Mouse (Mus musculus) layer of hippocampus, postnatal 10 days (tissue): ENCODE data around the gene Shld1. TPM values are rescaled to one million over a fixed set of nuclear protein-coding genes. Genes with fewer than 3 reads are reported as not detected.

Experiments
- DNase-seq, 2 experiments: peaks; one replicate each; pipeline ENCODE4 v3.0.0; 2021; ENCODE audit warnings: low spot score in 2 of 2
- total RNA-seq, 2 experiments: library from RNA; stranded (reverse); gene quantifications; 2 replicates each; pipeline ENCODE4 v1.2.3; 2021

Gene Shld1
- total RNA-seq, 2 experiments from 2014 or later = 7.7 to 9.1 TPM

- DNase-seq = no peak
Measured at GRCm38 (mm10) chr2:132793441-132794203, 106.9 kb downstream of the Shld1 start.

GRCm38 (mm10) chr2:132794204-132794586 lies 107.5 kb downstream of the Shld1 start:
- no peak for DNase-seq

Other genes with a start within 250 kb of the Shld1 start
- 100 to 1,000 TPM in 1 of 2 experiments, 10 to 100 TPM in 1; 99.4 to 112 TPM for gene Gpcpd1, start 99.2 kb upstream of the Shld1 start, total RNA-seq
- 100 to 1,000 TPM; 206 to 208 TPM for gene Chgb, start 94.3 kb downstream of the Shld1 start, total RNA-seq
- gene Trmt6, start 129.1 kb downstream of the Shld1 start, total RNA-seq = 10 to 100 TPM; 27.5 to 29.9 TPM
- 1 to 10 TPM; 4.2 to 5.4 TPM for gene Mcm8, start 129.2 kb downstream of the Shld1 start, total RNA-seq
- gene Crls1, start 159.7 kb downstream of the Shld1 start, total RNA-seq = 10 to 100 TPM; 35.5 to 36.8 TPM
- gene Lrrn4, start 194.0 kb downstream of the Shld1 start, total RNA-seq = 1 to 10 TPM; 1.2 TPM